Mouse (Mus musculus): Measurements from ENCODE around the gene Procr. TPM values are rescaled to one million over a fixed set of nuclear protein-coding genes. Genes with fewer than 3 reads are reported as not detected.

Gene Procr
- polyA plus RNA-seq, 1 experiment = 1.1 TPM

GRCm38 (mm10) chr2:155792899-155793298 is 42.0 kb downstream of the Procr start:
- Histone ChIP-seq H3K9me3 (no peaks in the 10 kb centered on the region), H3K36me3 (replicated peaks; ENCODE audit: low read length) (no peaks in the 10 kb centered on the region), H3K4me1 (peaks cover 3% of the 10 kb centered on the region; the same call in 1 of the 2 replicates), H3K4me3 (replicated peaks) (no peak overlapping the region), H3K27me3 (replicated peaks) (peaks cover 63% of the 10 kb centered on the region)
- TF ChIP-seq GATA1 (IDR thresholded peaks at IDR 0.05; ENCODE audit: borderline replicate concordance, low read length) (no peak), FLI1 (IDR thresholded peaks at IDR 0.05; ENCODE audit: low read length) (no peak)

DNA sequence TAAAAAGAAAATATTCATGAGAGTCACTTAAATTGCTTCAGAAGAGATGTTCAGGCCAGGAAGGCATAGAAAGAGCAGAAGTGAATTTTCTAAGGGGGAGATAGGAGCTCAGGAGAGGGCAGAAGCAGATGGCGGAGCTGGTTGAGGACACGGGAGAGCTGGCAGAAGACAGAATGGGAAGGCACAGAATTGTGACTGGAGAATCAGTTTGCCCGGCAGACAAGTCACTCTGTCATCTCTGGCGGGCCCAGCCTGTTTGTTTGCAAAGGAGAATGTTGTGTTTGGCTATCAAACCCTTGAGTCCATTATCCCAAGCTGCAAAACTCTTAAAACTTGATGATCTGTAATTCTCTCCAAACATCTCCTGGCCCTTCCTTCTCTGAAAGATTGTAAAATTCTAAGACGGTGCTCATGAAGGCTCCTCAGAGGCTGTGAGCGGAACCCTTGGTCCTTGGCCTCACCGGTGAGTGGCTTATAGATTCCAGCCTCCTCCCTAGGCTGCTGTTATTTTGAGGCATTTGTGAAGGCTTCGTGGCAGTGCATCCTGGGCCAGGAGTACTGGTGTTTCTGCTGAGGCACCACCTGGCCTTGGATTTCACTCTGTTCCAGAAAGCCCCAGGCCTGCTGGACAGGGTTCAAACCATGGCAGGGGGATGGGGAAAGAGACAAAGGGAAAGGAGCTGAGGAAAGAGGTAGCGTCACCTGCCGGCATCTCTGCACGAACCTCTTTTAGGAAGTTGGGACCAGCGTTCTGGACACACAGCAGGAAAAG is 43.9 kb downstream of the Procr start:
- Histone ChIP-seq H3K36me3 (replicated peaks; ENCODE audit: low read length) (no peaks in the 10 kb centered on the region), H3K27me3 (replicated peaks) (peaks cover 64% of the 10 kb centered on the region), H3K9me3 (no peaks in the 10 kb centered on the region), H3K4me3 (replicated peaks) (no peak overlapping the region), H3K4me1 (peaks cover 3% of the 10 kb centered on the region; the same call in 1 of the 2 replicates)
- no peak for TF ChIP-seq GATA1 (IDR thresholded peaks at IDR 0.05; ENCODE audit: borderline replicate concordance, low read length)
- no peak for TF ChIP-seq FLI1 (IDR thresholded peaks at IDR 0.05; ENCODE audit: low read length)

DNA sequence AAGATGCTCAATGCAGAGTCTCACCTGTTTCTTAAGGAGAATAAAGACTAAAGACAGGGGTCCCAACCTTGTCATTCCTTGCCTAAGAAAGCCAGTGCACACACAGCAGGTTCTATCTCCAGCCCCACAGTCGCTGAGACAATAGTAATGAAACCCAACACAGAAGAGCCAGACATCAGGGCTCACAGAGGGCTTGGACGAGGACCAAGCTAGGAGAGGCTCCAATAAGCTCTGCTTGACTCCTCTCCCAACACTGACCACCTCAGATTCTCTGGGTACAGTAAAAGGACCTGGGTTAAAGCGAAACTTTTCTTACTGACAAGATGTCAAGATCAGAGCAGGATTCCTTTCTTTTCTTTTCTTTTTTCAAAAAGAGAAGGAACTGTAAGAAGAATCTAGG is 47.7 kb downstream of the Procr start:
- Histone ChIP-seq H3K27me3 (replicated peaks) (peaks cover 69% of the 10 kb centered on the region), H3K4me1 (no peaks in the 10 kb centered on the region), H3K4me3 (replicated peaks) (no peak overlapping the region), H3K9me3 (no peaks in the 10 kb centered on the region), H3K36me3 (replicated peaks; ENCODE audit: low read length) (no peaks in the 10 kb centered on the region)
- TF ChIP-seq GATA1 (IDR thresholded peaks at IDR 0.05; ENCODE audit: borderline replicate concordance, low read length) = no peak

GRCm38 (mm10) chr2:155802761-155803160 is 51.8 kb downstream of the Procr start:
- Histone ChIP-seq H3K4me1 (no peaks in the 10 kb centered on the region), H3K36me3 (replicated peaks; ENCODE audit: low read length) (no peaks in the 10 kb centered on the region), H3K27me3 (replicated peaks) (peaks cover 83% of the 10 kb centered on the region), H3K4me3 (replicated peaks) (no peak overlapping the region), H3K9me3 (no peaks in the 10 kb centered on the region)
- TF ChIP-seq FLI1 (IDR thresholded peaks at IDR 0.05; ENCODE audit: low read length) = no peak
- TF ChIP-seq GATA1 (IDR thresholded peaks at IDR 0.05; ENCODE audit: borderline replicate concordance, low read length) = no peak

DNA sequence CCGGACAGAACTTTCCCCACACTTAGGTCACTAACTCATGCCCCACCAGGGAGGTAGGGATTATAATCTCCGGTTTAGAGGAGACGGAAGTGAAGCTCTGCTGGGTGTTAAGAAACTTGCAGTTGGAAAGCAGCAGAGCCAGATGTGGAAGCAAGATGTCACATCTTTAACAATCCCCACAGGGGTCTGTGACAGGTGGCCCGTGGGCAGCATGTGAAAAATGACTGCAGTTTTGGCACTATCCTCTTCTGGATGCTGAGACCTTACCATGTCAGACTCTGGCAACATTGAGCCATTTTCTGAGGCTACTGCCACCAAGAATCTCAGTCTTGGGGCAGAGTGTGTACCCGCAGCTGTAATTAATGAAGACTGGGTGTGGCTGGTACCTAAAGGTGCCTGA is 53.1 kb downstream of the Procr start:
- H3K4me3 ChIP-seq (replicated peaks) = no peak overlapping the region
- TF ChIP-seq FLI1 (IDR thresholded peaks at IDR 0.05; ENCODE audit: low read length) (no peak), GATA1 (IDR thresholded peaks at IDR 0.05; ENCODE audit: borderline replicate concordance, low read length) (no peak)
- H3K36me3 ChIP-seq (replicated peaks; ENCODE audit: low read length) = no peaks in the 10 kb centered on the region
- peaks cover 77% of the 10 kb centered on the region for H3K27me3 ChIP-seq (replicated peaks)
- H3K4me1 ChIP-seq = no peaks in the 10 kb centered on the region
- no peaks in the 10 kb centered on the region for H3K9me3 ChIP-seq

Other genes starting within 250 kb of the Procr start
- gene Acss2, start 233.2 kb upstream of the Procr start, polyA plus RNA-seq (2012; ENCODE audit: insufficient read depth, low replicate concordance) = 4.9 and 10.2 TPM in 2 replicates
- 0.60 and 24.0 TPM in 2 replicates for gene Ggt7, start 232.9 kb upstream of the Procr start, polyA plus RNA-seq (2012; ENCODE audit: insufficient read depth, low replicate concordance)
- 7.9 and 8.8 TPM in 2 replicates for gene Gss, start 158.3 kb upstream of the Procr start, polyA plus RNA-seq (2012; ENCODE audit: insufficient read depth, low replicate concordance)
- gene Myh7b, start 139.9 kb upstream of the Procr start, polyA plus RNA-seq (2012; ENCODE audit: insufficient read depth, low replicate concordance) = 0.95 TPM in 1 of 2 replicates, not detected in the other
- 80.8 and 188 TPM in 2 replicates for gene Trpc4ap, start 58.7 kb upstream of the Procr start, polyA plus RNA-seq (2012; ENCODE audit: insufficient read depth, low replicate concordance)
- gene Edem2, start 21.6 kb upstream of the Procr start, polyA plus RNA-seq (2012; ENCODE audit: insufficient read depth, low replicate concordance) = 90.3 and 158 TPM in 2 replicates
- not detected in 2 replicates for gene Gm17581, start 15.3 kb upstream of the Procr start, polyA plus RNA-seq (2012; ENCODE audit: insufficient read depth, low replicate concordance)
- gene Mmp24, start 24.2 kb downstream of the Procr start, polyA plus RNA-seq (2012; ENCODE audit: insufficient read depth, low replicate concordance) = not detected in 2 replicates
- 30.5 and 31.7 TPM in 2 replicates for gene BC029722, start 68.3 kb downstream of the Procr start, polyA plus RNA-seq (2012; ENCODE audit: insufficient read depth, low replicate concordance)
- 266 and 882 TPM in 2 replicates for gene Eif6, start 75.8 kb downstream of the Procr start, polyA plus RNA-seq (2012; ENCODE audit: insufficient read depth, low replicate concordance)
- 0.03 and 0.55 TPM in 2 replicates for gene Fam83c, start 83.7 kb downstream of the Procr start, polyA plus RNA-seq (2012; ENCODE audit: insufficient read depth, low replicate concordance)
- gene Uqcc1, start 179.2 kb downstream of the Procr start, polyA plus RNA-seq (2012; ENCODE audit: insufficient read depth, low replicate concordance) = 2.6 and 2.8 TPM in 2 replicates
- gene Gm15557, start 189.6 kb downstream of the Procr start, polyA plus RNA-seq (2012; ENCODE audit: insufficient read depth, low replicate concordance) = not detected in 2 replicates
- gene Gdf5, start 194.2 kb downstream of the Procr start, polyA plus RNA-seq (2012; ENCODE audit: insufficient read depth, low replicate concordance) = not detected in 2 replicates
- 7.1 and 19.6 TPM in 2 replicates for gene Cep250, start 205.3 kb downstream of the Procr start, polyA plus RNA-seq (2012; ENCODE audit: insufficient read depth, low replicate concordance)

Data from megakaryocyte, embryonic 14.5 days (primary cell).